Mouse (Mus musculus): ENCODE measurements around the gene Prmt7.

The Prmt7 gene

GRCm38 (mm10) chr8:106289464-106289863, 78.7 kb downstream of the Prmt7 start:
- no peak for DNase-seq (ENCODE audit: low spot score)

- DNase-seq (ENCODE audit: low spot score) = no peak
Measured at GRCm38 (mm10) chr8:106292484-106293396, 82.0 kb downstream of the Prmt7 start.

DNA sequence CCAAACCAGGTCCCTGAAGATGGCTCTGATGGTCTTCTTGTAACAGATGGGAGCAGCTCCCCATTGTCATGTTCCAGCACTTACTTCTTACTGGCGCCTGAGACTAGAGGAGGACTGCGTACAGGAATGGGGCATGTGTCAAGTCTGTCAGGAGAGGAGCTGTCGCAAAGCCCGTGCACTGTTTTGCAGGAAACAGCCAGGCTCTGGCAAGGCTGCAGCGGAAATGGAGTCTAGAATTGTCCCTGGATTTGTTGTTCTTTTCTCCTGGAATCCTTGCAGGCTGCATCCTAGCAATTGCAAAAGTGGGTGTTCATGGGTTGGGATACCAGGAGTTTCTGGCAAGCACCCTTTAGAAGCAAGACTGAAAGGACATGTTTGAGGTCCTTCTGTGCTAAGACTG, 87.5 kb downstream of the Prmt7 start:
- no peak for DNase-seq (ENCODE audit: low spot score)

DNA sequence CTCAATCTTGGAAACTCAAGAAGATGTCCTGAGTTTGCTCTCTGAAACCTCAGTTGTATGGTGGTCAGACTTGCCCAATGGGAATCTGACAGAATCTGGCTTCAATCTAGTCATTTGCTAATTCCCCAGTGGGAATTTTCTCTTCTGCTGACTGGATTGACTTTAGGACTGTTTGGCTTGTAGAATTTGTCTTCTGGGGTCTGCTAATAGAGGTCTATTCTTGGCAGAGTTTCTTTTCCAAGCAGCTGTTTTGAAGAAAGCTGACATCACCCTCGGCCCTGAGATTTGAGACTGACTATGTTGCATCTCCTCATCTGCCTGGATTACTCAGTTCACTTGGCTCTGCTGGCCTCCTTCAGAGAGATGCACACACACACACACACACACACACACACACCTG, 88.1 kb downstream of the Prmt7 start:
- no peak for DNase-seq (ENCODE audit: low spot score)

GRCm38 (mm10) chr8:106299686-106300085, 89.0 kb downstream of the Prmt7 start:
- DNase-seq (ENCODE audit: low spot score) = no peak

- no peak for DNase-seq (ENCODE audit: low spot score)
Measured at GRCm38 (mm10) chr8:106300739-106301715, 90.3 kb downstream of the Prmt7 start.
